Mouse (Mus musculus) limb, embryonic 14.5 days (tissue): ENCODE measurements at regions not wholly inside any gene's neighbourhood (a gene's known extent, or its start where the extent isn't known, plus 50 kb on each side); places are given as distances from the start of the nearest gene placed in this dataset.

Experiments
- ATAC-seq: fragments of 200-750 bp; cut with Nextera tagmentation; 2 replicates; pipeline ENCODE4 v1.8.0; 2017; ENCODE audit warnings: low read depth, moderate number of reproducible peaks, moderate TSS enrichment; ENCODE audit not compliant: low FRiP score
- DNase-seq: peaks from one replicate; pipeline ENCODE4 v3.0.0-alpha.2; 2015; ENCODE audit warnings: low spot score
- H3K27ac ChIP-seq: fragments of 300-500 bp; sonication (generic); replicated peaks from 2 replicates; pipeline ENCODE4 v1.5.1; 2014; ENCODE audit warnings: low read depth, mild to moderate bottlenecking, low read length, moderate library complexity, mixed read lengths
- H3K27me3 ChIP-seq: fragments of 300-500 bp; sonication (generic); 2 replicates; pipeline ENCODE4 v1.6.1; 2014; ENCODE audit warnings: low read length, mixed read lengths; ENCODE audit not compliant: control insufficient read depth, insufficient read depth
- H3K36me3 ChIP-seq: fragments of 300-500 bp; sonication (generic); 2 replicates; pipeline ENCODE4 v1.6.1; 2014; ENCODE audit warnings: mild to moderate bottlenecking, low read length, moderate library complexity, mixed read lengths; ENCODE audit not compliant: control insufficient read depth, insufficient read depth
- H3K4me1 ChIP-seq: fragments of 300-500 bp; sonication (generic); 2 replicates; pipeline ENCODE4 v1.6.1; 2014; ENCODE audit warnings: antibody characterized with exemption, low read length, mixed read lengths; ENCODE audit not compliant: control insufficient read depth, insufficient read depth
- H3K4me2 ChIP-seq: fragments of 300-500 bp; sonication (generic); replicated peaks from 2 replicates; pipeline ENCODE4 v1.6.1; 2014; ENCODE audit warnings: low read depth, mild to moderate bottlenecking, low read length, moderate library complexity; ENCODE audit not compliant: severe bottlenecking
- H3K4me3 ChIP-seq: fragments of 300-500 bp; sonication (generic); replicated peaks from 2 replicates; pipeline ENCODE4 v1.5.1; 2014; ENCODE audit warnings: low read length
- H3K9ac ChIP-seq: fragments of 300-500 bp; sonication (generic); 2 replicates; pipeline ENCODE4 v1.6.1; 2014; ENCODE audit warnings: mild to moderate bottlenecking, low read depth, low read length, moderate library complexity; ENCODE audit not compliant: severe bottlenecking
- H3K9me3 ChIP-seq: fragments of 300-500 bp; sonication (generic); 2 replicates; pipeline ENCODE4 v1.6.1; 2016; ENCODE audit warnings: low read length; ENCODE audit not compliant: control insufficient read depth
- POLR2A ChIP-seq: fragments of 200-500 bp; IDR thresholded peaks from 2 replicates; pipeline ENCODE4 v1.8.0; 2012; ENCODE audit warnings: inconsistent platforms, mild to moderate bottlenecking, moderate library complexity, borderline replicate concordance; ENCODE audit not compliant: insufficient read depth, insufficient read length; ENCODE audit errors: extremely low read depth
- WGBS: fragments of 180-500 bp; shearing (Covaris S2); extraction: QIAGEN DNeasy Blood & Tissue Kit; methylation state at CpG from one replicate; pipeline ENCODE4 v1.1.7; 2014; 5-methylcytosine and 5-hydroxymethylcytosine counted together

DNA sequence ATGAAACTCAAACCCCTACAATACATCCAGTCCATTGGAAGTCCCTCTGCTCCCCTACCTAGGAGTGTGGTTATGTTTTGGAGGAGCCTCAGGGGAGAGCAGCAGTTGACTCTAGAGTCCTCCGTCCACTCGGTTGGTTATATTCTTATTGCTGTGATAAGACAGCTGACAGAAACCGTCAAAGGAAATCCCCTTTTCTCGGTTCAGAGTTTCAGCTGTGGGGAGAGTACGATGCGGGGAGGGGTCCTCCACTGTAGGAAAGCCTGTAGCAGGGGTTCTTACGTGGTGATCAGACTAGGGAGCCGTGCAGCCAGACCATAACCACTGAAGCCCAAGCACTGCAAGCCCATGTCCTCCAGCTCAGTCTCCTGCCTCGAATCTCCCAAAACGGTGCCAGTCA is 137.5 kb downstream of the Ptpn20 start:
- H3K27ac ChIP-seq = no peak overlapping the region
- H3K36me3 ChIP-seq = no peaks in the 10 kb centered on the region
- TF ChIP-seq POLR2A = no peak
- no peak overlapping the region for H3K4me2 ChIP-seq
- no peaks in the 10 kb centered on the region for H3K27me3 ChIP-seq
- H3K9me3 ChIP-seq = no peaks in the 10 kb centered on the region
- WGBS = 85% methylated on average over 10 of the region's 10 CpGs
- DNase-seq (no peak), ATAC-seq (no peak)
- no peak overlapping the region for H3K4me3 ChIP-seq
- no peak overlapping the region for H3K9ac ChIP-seq
- 0 out of 2 replicates have a peak, but pooled peaks cover 3% of the 10 kb centered on the region for H3K4me1 ChIP-seq

DNA sequence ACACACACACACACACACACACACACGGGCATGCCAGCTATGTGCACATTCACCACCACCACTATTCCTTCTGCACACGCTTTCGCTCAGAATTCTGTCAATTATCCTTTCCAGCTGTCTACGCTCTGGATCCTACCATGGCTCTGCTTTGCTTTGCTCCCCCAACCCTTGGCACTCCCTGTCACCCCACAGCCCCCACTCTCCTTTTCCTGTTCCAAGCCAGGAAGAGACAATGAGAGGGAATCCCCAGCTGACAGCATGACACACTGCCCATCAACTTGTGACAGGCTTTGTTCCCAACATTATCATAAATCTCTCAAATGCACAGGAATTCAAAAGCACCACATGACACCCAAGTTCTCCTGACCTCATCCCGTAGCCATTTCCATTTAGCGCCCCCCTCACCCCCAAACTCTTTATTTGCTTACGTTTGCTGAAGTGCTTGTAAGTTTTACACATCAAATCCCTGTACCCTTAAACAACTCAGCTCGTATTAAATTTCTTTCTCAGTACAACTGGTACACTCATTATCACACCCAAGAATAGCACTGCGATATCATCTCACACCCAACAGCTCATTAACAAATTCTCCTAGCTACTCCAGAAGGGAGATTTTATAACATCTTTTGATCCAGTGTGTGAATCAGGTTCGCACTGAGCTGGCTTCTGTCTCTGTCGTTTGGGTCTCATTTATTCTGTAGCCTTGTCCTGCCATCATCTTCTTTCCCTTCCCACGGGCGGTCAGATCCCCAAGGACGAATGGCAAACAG is 140.3 kb downstream of the Ptpn20 start:
- ATAC-seq = no peak
- whole genome bisulfite sequencing = 60% methylated on average over 14 of the region's 14 CpGs

DNA sequence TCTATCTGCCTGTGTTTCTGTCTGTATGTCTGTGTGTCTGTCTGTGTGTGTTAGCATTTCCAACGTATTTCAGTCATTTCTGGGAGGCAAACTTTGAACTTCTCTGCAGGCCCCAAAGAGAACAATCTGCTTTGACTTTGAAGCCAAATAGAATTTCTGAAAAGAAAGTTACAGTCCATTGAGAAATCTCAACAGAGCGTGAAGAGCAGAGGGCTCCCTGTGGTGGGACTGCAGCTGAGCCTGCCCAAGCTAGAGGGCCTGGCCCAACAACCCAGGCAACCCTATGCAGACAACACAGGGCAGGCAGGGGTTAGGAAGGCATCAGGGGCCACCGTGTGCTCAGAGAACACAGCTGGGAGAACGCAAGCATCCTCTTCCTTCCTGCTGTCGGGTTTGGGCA is 143.7 kb downstream of the Ptpn20 start:
- Histone ChIP-seq H3K9me3 (no peaks in the 10 kb centered on the region), H3K4me3 (no peak overlapping the region), H3K27me3 (no peaks in the 10 kb centered on the region), H3K4me1 (peaks cover 6% of the 10 kb centered on the region; the same call in 1 of the 2 replicates), H3K9ac (no peak overlapping the region), H3K27ac (no peak overlapping the region), H3K36me3 (no peaks in the 10 kb centered on the region), H3K4me2 (no peak overlapping the region)
- TF ChIP-seq POLR2A = no peak
- no peak for DNase-seq
- no peak for ATAC-seq
- WGBS = 59% methylated on average over 5 of the region's 5 CpGs

More for the DNA sequence above, 140.3 kb downstream of the Ptpn20 start:
- no peak for TF ChIP-seq POLR2A
- no peaks in the 10 kb centered on the region for H3K36me3 ChIP-seq
- H3K27ac ChIP-seq = no peak overlapping the region
- no peaks in the 10 kb centered on the region for H3K27me3 ChIP-seq
- no peak for DNase-seq
- no peak overlapping the region for H3K9ac ChIP-seq
- no peak overlapping the region for H3K4me3 ChIP-seq
- no peaks in the 10 kb centered on the region for H3K9me3 ChIP-seq
- H3K4me2 ChIP-seq = no peak overlapping the region
- 0 out of 2 replicates have a peak, but pooled peaks cover 3% of the 10 kb centered on the region for H3K4me1 ChIP-seq

DNA sequence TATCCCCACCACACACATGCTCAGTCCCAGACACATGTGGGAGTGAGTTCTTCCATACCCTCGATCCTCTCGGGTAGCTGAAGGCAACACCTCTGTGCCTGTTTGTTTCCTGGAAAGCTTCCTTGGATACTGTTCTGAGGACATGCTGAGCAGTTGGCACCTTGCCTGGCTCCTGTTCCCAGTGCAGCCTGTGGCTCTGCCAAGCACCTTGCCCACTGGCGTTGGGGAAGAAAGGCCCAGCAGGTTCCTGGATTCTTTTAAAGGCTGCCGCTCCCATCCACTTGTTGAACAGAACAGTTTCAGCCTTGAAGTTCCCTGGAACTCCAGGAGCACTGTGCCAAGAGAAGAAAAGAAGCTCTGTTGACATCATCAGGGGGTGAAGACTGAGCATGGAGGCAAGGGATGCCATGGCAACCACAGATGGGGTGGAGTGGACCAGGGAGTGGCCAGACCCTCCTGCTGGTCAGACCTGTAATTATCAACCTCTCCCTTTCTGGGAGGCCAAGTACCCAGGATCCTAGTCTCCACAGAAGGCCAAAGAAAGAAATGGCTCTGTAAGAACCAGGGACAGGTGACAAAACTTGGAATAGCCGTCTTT is 145.5 kb downstream of the Ptpn20 start:
- Histone ChIP-seq H3K9ac (no peak overlapping the region), H3K27me3 (no peaks in the 10 kb centered on the region), H3K4me2 (no peak overlapping the region), H3K4me3 (no peak overlapping the region), H3K27ac (no peak overlapping the region), H3K36me3 (no peaks in the 10 kb centered on the region), H3K9me3 (no peaks in the 10 kb centered on the region), H3K4me1 (peaks cover 6% of the 10 kb centered on the region; the same call in 1 of the 2 replicates)
- no peak for TF ChIP-seq POLR2A
- ATAC-seq (no peak), DNase-seq (no peak)
- 68% methylated on average over 5 of the region's 5 CpGs for WGBS

DNA sequence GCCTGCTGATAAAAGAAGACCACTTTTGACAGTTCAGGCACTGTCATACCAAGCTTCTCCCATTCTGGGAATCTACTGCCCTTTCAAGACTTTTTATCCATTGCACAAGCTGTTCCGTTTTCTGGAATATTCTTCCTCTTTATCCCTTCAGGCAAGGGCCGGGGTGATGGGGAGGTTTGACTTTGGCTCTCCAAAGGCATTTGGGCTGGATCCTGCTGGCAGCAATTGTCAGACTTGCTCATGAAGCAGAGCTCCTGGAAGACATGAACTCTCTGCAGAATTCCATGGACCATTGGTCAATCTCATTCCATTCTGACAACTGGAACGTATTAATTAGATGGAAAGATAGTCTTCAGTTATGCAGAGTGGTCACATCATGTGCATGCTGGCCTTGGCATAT is 146.6 kb downstream of the Ptpn20 start:
- H3K9me3 ChIP-seq = no peaks in the 10 kb centered on the region
- WGBS = 92% methylated on average over 3 of the region's 3 CpGs
- no peak overlapping the region for H3K4me2 ChIP-seq
- H3K27me3 ChIP-seq = no peaks in the 10 kb centered on the region
- ATAC-seq (no peak), DNase-seq (no peak)
- no peaks in the 10 kb centered on the region for H3K36me3 ChIP-seq
- H3K4me3 ChIP-seq = no peak overlapping the region
- no peak overlapping the region for H3K27ac ChIP-seq
- no peak for TF ChIP-seq POLR2A
- no peak overlapping the region for H3K9ac ChIP-seq
- peaks cover 3% of the 10 kb centered on the region; the same call in 1 of the 2 replicates for H3K4me1 ChIP-seq
